Mouse (Mus musculus) spleen, adult 18-20 months (tissue): Measurements from ENCODE around the gene Gm10130.
A peak's percentile ranks its signal among the peaks of the same experiment; 100 is the strongest.
"Not testable (repeated sequence)": the region's sequence is repeated elsewhere in the genome, so short reads cannot be mapped to it uniquely, and the experiment has no call there.

Source experiments
- DNase-seq, 2 experiments: peaks; one replicate each; pipeline ENCODE4 v3.0.0; 2022; ENCODE audit warnings: mixed read lengths in 2 of 2

The Gm10130 gene

DNA sequence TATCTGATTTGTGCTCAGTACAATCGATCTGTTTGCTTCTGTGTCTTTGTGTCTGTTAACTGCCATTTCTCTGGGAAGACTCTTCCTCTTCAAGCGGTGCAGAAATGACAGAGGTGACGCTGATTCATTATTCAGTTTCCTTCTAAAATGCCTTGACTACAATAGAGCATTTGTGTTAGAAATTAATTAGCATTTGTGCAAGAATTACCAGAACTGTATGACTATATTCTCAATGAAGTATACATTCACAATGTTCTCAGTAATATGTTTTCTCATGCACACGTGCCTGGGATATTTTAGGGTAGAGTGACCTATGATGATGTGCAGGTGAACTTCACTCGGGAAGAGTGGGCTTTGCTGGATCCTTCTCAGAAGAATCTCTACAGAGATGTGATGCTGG, at the start of gene Gm10130:
Gene Gm10130 (plus strand): TSS at position 301 of the 400 bp plus-strand sequence.
- DNase-seq, result no peak

DNA sequence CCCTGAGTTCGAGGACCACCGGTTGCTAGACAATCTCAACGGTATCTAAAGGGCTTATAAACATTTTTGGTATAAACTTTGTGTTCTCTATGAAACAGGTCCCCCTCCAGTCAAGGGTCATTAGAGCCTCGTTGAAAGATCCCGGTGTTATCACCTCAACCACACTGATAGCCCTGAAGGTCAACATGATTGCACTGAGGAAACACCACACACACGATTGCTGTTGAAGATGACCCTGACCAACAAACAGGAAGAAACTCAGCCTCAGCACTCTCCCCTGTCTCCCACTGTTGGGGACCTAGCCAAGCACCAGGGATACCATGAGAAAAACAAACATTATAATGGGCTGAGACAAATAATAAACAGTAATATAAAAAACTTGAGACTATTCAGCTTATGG, 29.8 kb upstream of the Gm10130 start:
- no peak for DNase-seq

DNA sequence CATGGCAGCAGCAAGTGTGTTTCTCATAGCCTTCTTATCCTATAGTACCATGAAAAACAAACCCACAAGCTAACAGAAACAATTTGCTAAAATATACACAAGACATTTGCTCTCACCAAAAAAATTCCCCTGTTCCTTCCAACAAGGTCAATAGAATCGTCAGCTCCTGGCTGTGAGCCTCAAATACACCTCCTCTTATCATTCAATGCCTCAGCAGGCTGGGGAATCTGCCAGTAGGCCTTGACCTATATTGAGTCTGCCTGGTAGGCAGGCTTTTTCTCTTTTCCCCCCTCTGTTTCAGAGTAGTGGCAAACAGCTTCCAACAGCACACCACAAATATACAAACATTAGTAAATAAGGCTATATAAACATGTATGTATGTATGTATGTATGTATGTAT, 24.4 kb upstream of the Gm10130 start:
- no peak for DNase-seq

GRCm38 (mm10) chr2:150307183-150307773, 16.2 kb upstream of the Gm10130 start:
- peak; percentile 30 to 38 for DNase-seq

- peak; percentile 75 to 84 for DNase-seq
Observed at GRCm38 (mm10) chr2:150310952-150311884, 12.3 kb upstream of the Gm10130 start.

- no peak for DNase-seq
Observed at GRCm38 (mm10) chr2:150316140-150316539, 7.4 kb upstream of the Gm10130 start.

- DNase-seq, result no peak
Observed at GRCm38 (mm10) chr2:150318973-150319372, 4.5 kb upstream of the Gm10130 start.

DNA sequence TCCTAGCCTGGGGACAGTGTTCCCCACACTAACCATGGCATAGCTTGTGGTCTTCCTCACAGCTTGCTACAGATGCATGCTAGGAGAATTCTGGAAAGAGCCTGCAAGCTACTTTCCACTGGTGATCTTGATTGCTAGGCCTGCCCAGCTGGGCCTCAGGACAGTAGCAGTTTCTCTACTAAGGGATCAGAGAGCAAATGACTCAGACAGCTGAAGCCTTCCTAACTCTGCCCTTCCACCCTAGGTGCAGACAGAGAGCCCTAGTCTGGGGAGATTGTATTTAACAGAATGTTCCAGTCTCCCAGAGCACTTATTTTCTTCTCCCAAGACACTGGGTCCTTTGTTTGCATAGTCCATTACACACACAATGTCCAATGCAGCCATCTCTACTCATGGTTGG, 33.6 kb downstream of the Gm10130 start:
- not testable (repeated sequence) for DNase-seq

- peak; percentile 64 to 81 for DNase-seq
Observed at GRCm38 (mm10) chr2:150362113-150362877, 38.8 kb downstream of the Gm10130 start, which contains the start of gene 3300002I08Rik. 3300002I08Rik (minus strand) TSS chr2:150362765.

GRCm38 (mm10) chr2:150362878-150363229, 39.4 kb downstream of the Gm10130 start:
- no peak for DNase-seq

DNA sequence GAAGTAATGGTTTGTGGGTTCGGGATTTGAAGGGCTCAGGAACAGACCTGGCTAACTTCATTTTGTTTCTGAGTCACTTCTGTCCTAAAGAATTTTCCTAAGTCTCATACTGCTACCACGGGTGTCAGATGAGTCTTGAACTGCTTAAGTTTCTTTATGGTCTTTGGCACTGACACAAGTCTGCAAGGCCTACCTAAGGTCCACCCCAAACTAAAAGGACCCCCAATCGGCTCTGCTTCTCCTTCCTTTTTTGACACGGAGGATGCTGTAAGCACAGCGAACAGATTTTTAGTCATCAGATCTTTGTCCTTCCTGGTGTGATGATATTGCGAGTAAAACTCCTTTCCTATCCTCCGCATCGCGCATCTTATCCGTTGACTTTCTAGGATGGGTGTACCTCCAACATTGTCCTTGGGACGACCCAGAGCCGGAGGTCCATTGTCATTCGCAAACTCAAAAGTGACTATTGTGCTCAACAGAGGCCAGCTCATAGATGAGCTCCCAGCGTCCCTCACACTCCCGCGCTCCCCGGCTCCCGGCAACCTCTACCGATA, 62.1 kb downstream of the Gm10130 start:
- DNase-seq, result not testable (repeated sequence)

DNA sequence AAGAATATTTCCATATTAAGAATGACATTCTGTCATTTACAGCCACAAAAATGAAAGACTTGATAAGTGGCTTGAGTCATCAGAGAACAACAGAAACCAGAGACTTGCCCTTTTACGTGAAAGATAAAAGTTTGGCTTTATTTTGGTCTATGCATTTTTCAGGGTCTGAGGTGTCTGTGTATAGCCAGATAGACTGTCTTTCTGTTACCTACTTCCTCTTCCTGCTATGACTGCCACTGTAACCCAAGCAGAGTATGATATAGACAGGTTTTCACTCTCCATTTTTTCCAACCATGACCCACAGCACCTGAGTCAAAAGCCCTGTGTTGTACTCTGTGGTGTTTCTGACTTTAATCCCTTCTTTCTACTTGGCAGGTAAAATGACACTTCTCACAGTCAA, 66.7 kb downstream of the Gm10130 start:
- no peak for DNase-seq

DNA sequence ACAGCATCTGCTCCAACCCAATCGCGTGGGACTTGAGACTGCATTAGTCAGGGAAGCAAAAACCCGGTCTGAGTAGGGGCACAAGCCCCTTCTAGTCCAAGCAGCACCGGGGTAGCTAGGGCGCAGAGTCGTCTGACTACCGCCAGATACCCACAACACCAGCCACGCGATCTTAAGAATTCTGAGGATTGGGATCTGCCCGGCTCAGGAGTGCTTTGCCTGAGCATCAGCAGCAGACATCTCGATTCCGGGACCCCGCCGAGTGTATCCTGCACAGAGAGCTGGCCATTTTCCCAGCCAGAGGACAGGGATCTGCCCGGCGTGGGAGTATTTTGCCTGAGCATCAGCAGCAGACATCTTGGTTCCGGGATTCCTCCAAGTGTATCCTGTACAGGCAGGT, 88.6 kb downstream of the Gm10130 start:
- not testable (repeated sequence) for DNase-seq
